Mouse (Mus musculus) heart, embryonic 15.5 days (tissue): Measurements from ENCODE around the gene Bean1. TPM values are rescaled to one million over a fixed set of nuclear protein-coding genes. Genes with fewer than 3 reads are reported as not detected.
A peak's percentile ranks its signal among the peaks of the same experiment; 100 is the strongest.
"Not testable (repeated sequence)": the region's sequence is repeated elsewhere in the genome, so short reads cannot be mapped to it uniquely, and the experiment has no call there.

Experiments
- ATAC-seq: fragments of 200-750 bp; cut with Nextera tagmentation; replicated peaks from 2 replicates; pipeline ENCODE4 v1.8.0; 2017; ENCODE audit warnings: low read depth, moderate TSS enrichment; ENCODE audit not compliant: insufficient number of reproducible peaks, insufficient read depth, low FRiP score
- H3K27ac ChIP-seq: fragments of 300-500 bp; sonication (generic); 2 replicates; pipeline ENCODE4 v1.5.1; 2015; ENCODE audit warnings: mild to moderate bottlenecking, inconsistent platforms
- H3K27me3 ChIP-seq: fragments of 300-500 bp; sonication (generic); 2 replicates; pipeline ENCODE4 v1.6.1; 2015; ENCODE audit warnings: inconsistent platforms
- H3K36me3 ChIP-seq: fragments of 300-500 bp; sonication (generic); 2 replicates; pipeline ENCODE4 v1.6.1; 2015; ENCODE audit warnings: mild to moderate bottlenecking, inconsistent platforms
- H3K4me1 ChIP-seq: fragments of 300-500 bp; sonication (generic); replicated peaks from 2 replicates; pipeline ENCODE4 v1.6.1; 2015; ENCODE audit warnings: inconsistent platforms
- H3K4me2 ChIP-seq: fragments of 300-500 bp; sonication (generic); 2 replicates; pipeline ENCODE4 v1.6.1; 2015; ENCODE audit warnings: inconsistent platforms, mild to moderate bottlenecking, moderate library complexity
- H3K4me3 ChIP-seq: fragments of 300-500 bp; sonication (generic); 2 replicates; pipeline ENCODE4 v1.5.1; 2015; ENCODE audit warnings: mild to moderate bottlenecking, inconsistent platforms
- H3K9ac ChIP-seq: fragments of 300-500 bp; sonication (generic); 2 replicates; pipeline ENCODE4 v1.6.1; 2015; ENCODE audit warnings: mild to moderate bottlenecking, inconsistent platforms
- H3K9me3 ChIP-seq: fragments of 300-500 bp; sonication (generic); replicated peaks from 2 replicates; pipeline ENCODE4 v1.6.1; 2016; ENCODE audit warnings: inconsistent platforms
- WGBS: fragments of 180-500 bp; shearing (Covaris S2); methylation state at CpG from one replicate; pipeline ENCODE4 v1.1.7; 2015; ENCODE audit warnings: mixed read lengths; 5-methylcytosine and 5-hydroxymethylcytosine counted together
- polyA plus RNA-seq: library from polyadenylated mRNA; unstranded; fragments of >200 nt; fragmentation: Nextera tagmentation; extraction: Ambion mirVana; gene quantifications from 2 replicates; pipeline ENCODE4 v1.2.1, GENCODE M21; 2015

Bean1 gene
- polyA plus RNA-seq, 1 experiment from 2014 or later = 0.84 TPM

DNA sequence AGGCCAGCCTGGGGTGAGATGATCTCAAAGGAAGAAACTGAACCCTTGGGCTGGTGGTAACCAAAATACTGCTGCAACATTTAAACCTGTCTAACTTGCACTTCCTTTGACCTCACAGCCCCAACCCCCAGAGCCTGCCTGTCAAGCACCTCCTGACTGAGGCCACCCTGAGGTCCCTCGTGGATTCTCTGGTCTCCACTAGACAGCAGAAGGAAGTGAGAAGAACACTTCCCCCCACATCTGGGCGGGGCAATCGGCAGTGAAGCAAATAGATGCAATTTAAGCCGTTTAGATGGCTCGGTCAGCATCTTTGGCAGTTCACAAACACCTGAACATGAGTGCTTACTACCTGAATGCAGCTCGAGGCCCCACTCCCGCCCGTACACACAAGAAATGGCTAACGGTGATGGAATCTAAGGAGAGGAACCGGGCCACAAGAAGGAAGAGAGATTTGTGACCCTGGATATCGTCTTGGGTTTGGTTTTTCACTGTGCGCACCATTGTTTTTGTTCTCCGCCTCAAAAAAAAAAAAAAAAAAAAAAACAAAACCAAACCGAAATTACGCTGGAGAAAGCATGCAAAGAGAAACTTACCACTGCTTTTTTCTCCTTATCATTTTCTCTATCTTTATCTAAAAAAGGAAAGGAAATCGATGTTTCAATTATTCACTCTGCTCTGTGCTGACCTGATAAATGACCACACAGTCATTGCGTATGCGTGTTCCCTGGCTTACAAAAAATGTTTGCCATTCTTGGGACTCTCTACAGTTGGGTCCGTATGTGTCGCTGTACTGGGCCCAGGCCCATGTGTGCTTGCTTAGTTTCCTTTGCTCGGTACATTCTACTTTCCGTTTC is 77.0 kb downstream of the Bean1 start:
- peaks cover 8% of the 10 kb centered on the region for H3K36me3 ChIP-seq
- H3K27me3 ChIP-seq = no peaks in the 10 kb centered on the region
- 62% methylated on average over 22 of the region's 22 CpGs for WGBS
- H3K9ac ChIP-seq = peak overlapping the region; percentile 91; the same call in 1 of the 2 replicates
- H3K4me2 ChIP-seq = peak overlapping the region; percentile 83
- ATAC-seq = no peak
- H3K9me3 ChIP-seq = no peaks in the 10 kb centered on the region
- peak overlapping the region; percentile 87 for H3K4me3 ChIP-seq
- 0 out of 2 replicates have a peak overlapping the region, but pooled peaks have one; percentile 61 for H3K27ac ChIP-seq
- peaks cover 23% of the 10 kb centered on the region for H3K4me1 ChIP-seq

DNA sequence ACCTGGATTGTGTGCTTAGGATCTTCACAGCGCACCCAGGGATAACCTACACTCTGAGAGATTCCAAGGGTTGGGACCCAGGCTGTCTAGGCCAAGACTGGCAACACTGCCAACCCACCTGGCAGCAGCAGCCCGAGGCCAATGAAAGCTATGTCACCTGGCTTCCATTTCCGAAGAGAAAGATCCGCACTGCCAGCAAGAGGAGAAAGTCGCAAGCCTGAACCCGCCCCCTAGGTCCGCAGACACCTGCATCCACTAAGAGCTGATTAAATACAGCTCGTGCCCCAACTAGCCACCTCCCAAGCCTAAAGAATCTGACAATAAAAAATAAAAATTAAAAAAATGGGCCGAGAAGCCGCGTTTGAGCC is 77.7 kb downstream of the Bean1 start:
- Histone ChIP-seq H3K27ac (peak overlapping the region; percentile 61), H3K4me2 (peak overlapping the region; percentile 83), H3K4me3 (peak overlapping the region; percentile 87), H3K27me3 (no peaks in the 10 kb centered on the region), H3K9me3 (no peaks in the 10 kb centered on the region), H3K9ac (peak overlapping the region; percentile 91), H3K4me1 (peaks cover 23% of the 10 kb centered on the region), H3K36me3 (peaks cover 2% of the 10 kb centered on the region)
- 5% methylated on average over 11 of the region's 11 CpGs for WGBS
- ATAC-seq = no peak

DNA sequence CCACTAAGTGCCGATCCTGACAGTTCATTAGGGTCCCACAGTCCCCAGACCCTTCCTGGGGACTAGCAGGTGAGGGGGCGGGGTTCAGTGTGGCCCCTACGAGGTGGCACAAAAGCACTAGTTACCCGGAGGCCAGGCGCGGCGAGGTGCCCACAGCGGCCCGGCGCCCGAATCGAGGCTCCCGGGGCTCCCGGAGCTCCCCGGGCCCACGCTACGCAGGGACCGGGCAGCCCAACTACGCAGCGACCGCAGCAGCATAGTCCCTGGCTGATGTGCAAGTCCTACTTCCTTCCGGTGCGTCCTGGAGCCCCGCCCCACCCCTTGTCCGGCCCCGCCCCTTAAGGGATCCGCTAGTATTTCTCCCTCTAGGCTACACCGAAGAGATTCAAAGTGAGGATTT is 78.0 kb downstream of the Bean1 start, which contains the start of gene Tk2:
Gene Tk2 (minus strand): TSS at position 283 of the 400 bp plus-strand sequence.
- ATAC-seq = peak; percentile 89
- H3K4me3 ChIP-seq = peak within 1 kb of the TSS; percentile 87
- H3K9me3 ChIP-seq = no peaks in the 10 kb centered on the region
- peaks cover 23% of the 10 kb centered on the region for H3K4me1 ChIP-seq
- peak within 1 kb of the TSS; percentile 83 for H3K4me2 ChIP-seq
- no peaks in the 10 kb centered on the region; the same call in 1 of the 2 replicates for H3K36me3 ChIP-seq
- H3K27me3 ChIP-seq = no peaks in the 10 kb centered on the region
- under 1% methylated on average over 28 of the region's 28 CpGs for WGBS
- peak within 1 kb of the TSS; percentile 91 for H3K9ac ChIP-seq
- H3K27ac ChIP-seq = peak within 1 kb of the TSS; percentile 61

DNA sequence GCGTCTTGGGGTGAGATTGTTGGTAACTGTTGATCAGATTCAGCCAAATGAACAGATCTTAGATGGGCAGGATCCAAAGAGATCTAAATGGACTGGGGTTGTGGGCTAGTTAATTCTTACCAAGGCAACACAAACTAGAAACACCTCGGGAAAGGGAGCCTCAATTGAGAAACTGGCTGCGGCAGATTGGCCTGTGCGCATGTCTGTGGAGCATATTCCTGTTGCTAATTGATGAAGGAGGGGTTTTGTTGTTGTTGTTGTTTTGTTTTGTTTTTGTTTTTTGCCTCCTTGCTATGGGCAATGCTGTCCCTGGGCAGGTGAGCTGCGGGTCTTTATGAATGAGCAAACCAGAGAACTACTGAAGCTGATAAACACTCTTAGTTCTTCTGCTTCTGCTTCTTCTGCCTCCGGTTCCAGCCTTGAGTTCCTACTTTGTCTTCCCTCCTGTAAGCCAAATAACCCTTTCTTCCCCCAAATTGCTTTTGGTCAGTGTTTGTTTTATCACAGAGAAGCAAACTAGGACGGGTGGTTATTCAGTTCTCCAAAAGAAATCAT is 79.3 kb downstream of the Bean1 start:
- no peak overlapping the region for H3K4me2 ChIP-seq
- H3K9ac ChIP-seq = no peak overlapping the region
- peaks cover 23% of the 10 kb centered on the region for H3K4me1 ChIP-seq
- no peak overlapping the region for H3K27ac ChIP-seq
- H3K9me3 ChIP-seq = no peaks in the 10 kb centered on the region
- WGBS = 81% methylated on average over 7 of the region's 7 CpGs
- H3K36me3 ChIP-seq = no peaks in the 10 kb centered on the region; the same call in 1 of the 2 replicates
- no peak overlapping the region for H3K4me3 ChIP-seq
- no peak for ATAC-seq
- H3K27me3 ChIP-seq = no peaks in the 10 kb centered on the region

DNA sequence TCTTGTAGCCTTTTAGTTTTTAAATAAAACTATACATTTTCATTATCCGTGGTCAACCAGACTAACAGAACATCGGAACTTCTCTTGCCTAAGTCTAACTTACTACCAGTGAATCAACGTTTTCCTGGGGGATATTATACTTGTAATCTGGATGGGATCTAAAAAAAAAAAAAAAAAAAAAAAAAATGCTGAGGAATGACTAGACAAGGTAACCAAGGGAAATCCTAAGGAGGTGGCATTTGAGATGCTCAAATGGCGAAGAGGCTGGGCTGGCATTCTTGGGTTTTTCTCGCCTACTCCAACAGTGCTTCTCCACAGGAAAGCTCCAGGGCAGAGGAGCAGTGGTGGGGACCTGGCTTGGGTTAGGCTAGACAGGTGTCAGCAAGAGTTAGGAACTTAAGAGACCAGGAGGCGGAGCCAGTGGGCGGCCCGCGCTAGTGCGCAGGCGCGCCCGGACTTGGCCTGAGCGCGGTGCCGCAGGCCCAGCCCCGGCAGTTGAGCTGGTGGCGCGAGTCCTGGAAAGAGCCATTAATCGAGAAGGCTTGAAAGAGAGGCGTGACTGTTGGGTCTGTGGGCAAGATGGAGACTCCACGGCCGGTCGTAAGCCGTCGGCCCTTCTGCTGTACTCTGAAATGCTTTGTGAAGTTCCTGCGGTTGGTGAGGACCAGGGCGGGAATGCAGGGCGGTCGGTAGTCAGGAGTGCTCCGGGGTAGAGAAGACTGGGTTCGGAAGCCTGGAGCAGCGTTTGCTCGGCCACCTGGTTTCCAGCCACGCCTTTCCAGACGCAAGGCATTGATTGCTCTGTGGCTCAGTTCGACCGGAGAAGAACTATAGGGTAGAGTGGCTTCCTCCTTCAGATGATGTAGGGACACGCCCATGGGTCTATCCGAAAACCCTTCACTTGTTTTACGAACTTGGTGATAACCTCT is 80.5 kb downstream of the Bean1 start, which contains the start of gene Cklf:
Gene Cklf (plus strand): TSS at position 423 of the 929 bp plus-strand sequence.
- Histone ChIP-seq H3K9ac (peak within 1 kb of the TSS; percentile 83), H3K27ac (peak within 1 kb of the TSS; percentile 84), H3K9me3 (no peaks in the 10 kb centered on the region), H3K27me3 (no peaks in the 10 kb centered on the region), H3K4me3 (peak within 1 kb of the TSS; percentile 86), H3K4me1 (peaks cover 23% of the 10 kb centered on the region), H3K36me3 (no peaks in the 10 kb centered on the region; the same call in 1 of the 2 replicates), H3K4me2 (peak within 1 kb of the TSS; percentile 90)
- ATAC-seq = peak; percentile 81
- 3% methylated on average over 41 of the region's 41 CpGs for WGBS

DNA sequence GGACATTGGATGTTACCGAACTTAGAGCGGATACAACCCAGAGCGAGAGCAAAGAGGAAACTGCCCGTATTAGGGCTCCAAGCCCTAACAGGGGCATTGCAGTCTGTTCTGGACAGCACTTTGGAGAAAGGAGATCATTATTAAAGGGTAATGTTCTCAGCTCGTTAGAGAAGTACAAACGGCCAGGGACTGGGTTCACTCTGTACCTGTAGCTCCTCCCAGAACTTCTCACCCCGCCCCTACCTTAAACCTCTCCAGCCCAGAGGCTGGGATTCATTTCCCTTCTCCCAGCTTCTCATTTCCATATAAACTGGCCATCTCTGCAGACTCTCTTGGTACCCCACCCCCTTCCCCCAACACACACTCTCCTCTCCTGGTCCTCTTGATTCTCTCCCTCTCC is 81.2 kb downstream of the Bean1 start:
- Histone ChIP-seq H3K36me3 (no peaks in the 10 kb centered on the region), H3K27me3 (no peaks in the 10 kb centered on the region)
- WGBS = 2% methylated on average over 7 of the region's 7 CpGs

DNA sequence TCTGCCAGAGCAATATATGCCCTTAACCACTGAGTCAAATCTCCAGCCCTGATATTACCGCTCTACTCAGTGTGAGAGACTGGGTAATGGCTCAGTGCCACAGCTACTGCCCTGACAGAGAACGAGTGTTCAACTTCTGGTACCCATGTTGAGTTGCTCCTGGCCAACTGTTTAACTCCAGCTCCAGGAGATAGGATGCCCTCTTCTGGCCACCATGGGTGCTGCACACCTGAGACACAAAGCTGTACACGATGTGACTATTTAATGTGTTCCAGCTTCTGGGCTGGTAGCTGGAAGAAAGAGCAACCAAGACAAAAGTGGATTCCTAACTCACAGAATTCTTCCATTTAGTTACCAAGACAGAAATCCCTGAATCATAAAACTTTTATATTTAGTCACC is 82.8 kb downstream of the Bean1 start:
- H3K4me2 ChIP-seq = no peak overlapping the region
- no peaks in the 10 kb centered on the region for H3K27me3 ChIP-seq
- no peaks in the 10 kb centered on the region for H3K9me3 ChIP-seq
- H3K9ac ChIP-seq = no peak overlapping the region
- H3K4me1 ChIP-seq = peaks cover 10% of the 10 kb centered on the region
- H3K27ac ChIP-seq = no peak overlapping the region
- H3K36me3 ChIP-seq = peaks cover 9% of the 10 kb centered on the region
- H3K4me3 ChIP-seq = no peak overlapping the region
- 85% methylated on average over 3 of the region's 3 CpGs for WGBS
- ATAC-seq = no peak

More for the DNA sequence above, 81.2 kb downstream of the Bean1 start:
- ATAC-seq = no peak
- H3K4me1 ChIP-seq = peaks cover 23% of the 10 kb centered on the region
- H3K4me2 ChIP-seq = peak overlapping the region; percentile 90
- H3K27ac ChIP-seq = peak overlapping the region; percentile 84; the same call in 1 of the 2 replicates
- H3K9ac ChIP-seq = peak overlapping the region; percentile 83
- peak overlapping the region; percentile 86 for H3K4me3 ChIP-seq
- no peaks in the 10 kb centered on the region for H3K9me3 ChIP-seq

- 90% methylated on average over 5 of the region's 5 CpGs for WGBS
- H3K4me2 ChIP-seq, H3K27me3 ChIP-seq, H3K9ac ChIP-seq, ATAC-seq, H3K4me1 ChIP-seq, H3K9me3 ChIP-seq, H3K27ac ChIP-seq, H3K4me3 ChIP-seq: not testable (repeated sequence)
- peaks cover 28% of the 10 kb centered on the region for H3K36me3 ChIP-seq
Observed at GRCm38 (mm10) chr8:104261802-104262201, 91.6 kb downstream of the Bean1 start.

- ATAC-seq, H3K27ac ChIP-seq, H3K9me3 ChIP-seq, H3K9ac ChIP-seq, H3K4me1 ChIP-seq, H3K36me3 ChIP-seq, H3K4me3 ChIP-seq, H3K4me2 ChIP-seq, H3K27me3 ChIP-seq: not testable (repeated sequence)
- WGBS = 97% methylated on average over 22 of the region's 22 CpGs
Observed at GRCm38 (mm10) chr8:104264271-104264935, 94.2 kb downstream of the Bean1 start.

- no peak for ATAC-seq
- Histone ChIP-seq H3K36me3 (peaks cover 7% of the 10 kb centered on the region; the same call in 1 of the 2 replicates), H3K9ac (no peak overlapping the region), H3K27me3 (no peaks in the 10 kb centered on the region), H3K9me3 (no peaks in the 10 kb centered on the region), H3K4me2 (no peak overlapping the region), H3K27ac (no peak overlapping the region), H3K4me1 (no peaks in the 10 kb centered on the region), H3K4me3 (no peak overlapping the region)
Observed at GRCm38 (mm10) chr8:104268368-104268767, 98.1 kb downstream of the Bean1 start.
